Mouse (Mus musculus): Measurements from ENCODE around the gene Apod.

GRCm38 (mm10) chr16:31266692-31267091 is 47.9 kb downstream of the Apod start:
- TF ChIP-seq CTCF (IDR thresholded peaks at IDR 0.05; ENCODE audit: control insufficient read depth, insufficient read depth, low read length) (no peak), POLR2A (IDR thresholded peaks at IDR 0.05; ENCODE audit: borderline replicate concordance, control insufficient read depth, low read depth, low read length) (no peak)

Data from bone marrow, adult 2 months (tissue).